Mouse (Mus musculus) liver, embryonic 14.5 days (tissue): ENCODE measurements around the gene Tas1r1. TPM values are rescaled to one million over a fixed set of nuclear protein-coding genes. Genes with fewer than 3 reads are reported as not detected.

ENCODE experiments used
- ATAC-seq: fragments of 200-750 bp; cut with Nextera tagmentation; 2 replicates; pipeline ENCODE4 v1.8.0; 2017; ENCODE audit warnings: moderate number of reproducible peaks, mild to moderate bottlenecking, moderate library complexity; ENCODE audit not compliant: insufficient read depth
- DNase-seq, 3 experiments: peaks; one replicate each; pipeline ENCODE4 v3.0.0-alpha.2; 2012 to 2013; ENCODE audit warnings: low read depth in 3 of 3, low spot score in 3 of 3
- H3K27ac ChIP-seq: fragments of 300-500 bp; sonication (generic); 2 replicates; pipeline ENCODE4 v1.5.1; 2014; ENCODE audit warnings: moderate library complexity, mild to moderate bottlenecking, control low read depth, inconsistent platforms
- H3K27me3 ChIP-seq: fragments of 300-500 bp; sonication (generic); 2 replicates; pipeline ENCODE4 v1.6.1; 2014; ENCODE audit warnings: mild to moderate bottlenecking, low read length, moderate library complexity; ENCODE audit not compliant: control insufficient read depth, insufficient read depth
- H3K36me3 ChIP-seq: fragments of 300-500 bp; sonication (generic); replicated peaks from 2 replicates; pipeline ENCODE4 v1.6.1; 2014; ENCODE audit warnings: low read depth; ENCODE audit not compliant: control insufficient read depth, insufficient read depth
- H3K4me1 ChIP-seq, 2 experiments: fragments of 200-500 bp in 1 of 2; fragments of 300-500 bp in 1 of 2; sonication (generic) in 1 of 2; replicated peaks; 2 replicates each; pipeline ENCODE4 v1.6.1; 2012 to 2014; ENCODE audit warnings: antibody characterized with exemption in 1 of 2, inconsistent platforms in 1 of 2, low read length in 1 of 2; ENCODE audit not compliant: control insufficient read depth in 2 of 2, insufficient read depth in 2 of 2
- H3K4me2 ChIP-seq: fragments of 300-500 bp; sonication (generic); 2 replicates; pipeline ENCODE4 v1.6.1; 2014; ENCODE audit warnings: low read depth, mild to moderate bottlenecking, control low read depth, moderate library complexity
- H3K4me3 ChIP-seq, 2 experiments: fragments of 200-500 bp in 1 of 2; fragments of 300-500 bp in 1 of 2; sonication (generic) in 1 of 2; 2 replicates each; pipeline ENCODE4 v1.5.1; 2012 to 2014; ENCODE audit warnings: low read depth in 2 of 2, low read length in 2 of 2, mild to moderate bottlenecking in 2 of 2, control low read depth in 1 of 2, inconsistent platforms in 1 of 2, moderate library complexity in 1 of 2; ENCODE audit not compliant: insufficient read depth in 1 of 2
- H3K9ac ChIP-seq: fragments of 300-500 bp; sonication (generic); replicated peaks from 2 replicates; pipeline ENCODE4 v1.6.1; 2014; ENCODE audit warnings: mild to moderate bottlenecking, control low read depth, moderate library complexity
- H3K9me3 ChIP-seq: fragments of 300-500 bp; sonication (generic); 2 replicates; pipeline ENCODE4 v1.6.1; 2016; ENCODE audit warnings: low read length, mixed read lengths; ENCODE audit not compliant: control insufficient read depth
- CTCF ChIP-seq: IDR thresholded peaks from 2 replicates; pipeline ENCODE4 v1.5.1; 2016; ENCODE audit warnings: antibody characterized with exemption, low read depth, control low read depth
- EP300 ChIP-seq: IDR thresholded peaks from 2 replicates; pipeline ENCODE4 v1.6.1; 2016; ENCODE audit warnings: antibody characterized with exemption, low read depth
- WGBS: fragments of 180-500 bp; shearing (Covaris S2); extraction: QIAGEN DNeasy Blood & Tissue Kit; methylation state at CpG from one replicate; pipeline ENCODE4 v1.1.7; 2014; ENCODE audit not compliant: insufficient replicate concordance; 5-methylcytosine and 5-hydroxymethylcytosine counted together
- polyA plus RNA-seq, 2 experiments: library from polyadenylated mRNA; depleted of rRNA in 1 of 2; stranded (reverse) in 1 of 2; unstranded in 1 of 2; fragments of >200 nt; fragmentation: Nextera tagmentation in 1 of 2; extraction: Ambion mirVana in 1 of 2; gene quantifications; 2 replicates each; pipeline versions ENCODE4 v1.2.1 to v1.2.3; 2012 to 2014

The Tas1r1 gene
- polyA plus RNA-seq (2012; rRNA removed) (0.03 and 0.06 TPM in 2 replicates), polyA plus RNA-seq (2014; fragmentation: Nextera tagmentation; extraction: Ambion mirVana) (not detected in 2 replicates)

- H3K27me3 ChIP-seq = no peaks in the 10 kb centered on the region
- H3K9me3 ChIP-seq = no peaks in the 10 kb centered on the region
- peaks cover 2 to 6% of the 10 kb centered on the region in 2 experiments; a peak in 3 of 4 replicates for H3K4me1 ChIP-seq
- peaks cover 24% of the 10 kb centered on the region for H3K36me3 ChIP-seq
- no peak within 1 kb of the TSS for H3K27ac ChIP-seq
- no peak for ATAC-seq
- 35% methylated on average over 10 of the region's 10 CpGs for WGBS
- peak within 1 kb of the TSS; percentile 67 for H3K9ac ChIP-seq
- peak within 1 kb of the TSS; percentile 75 for H3K4me2 ChIP-seq
- TF ChIP-seq EP300 = no peak
- no peak for TF ChIP-seq CTCF
- peak within 1 kb of the TSS; percentile 83 to 93 for H3K4me3 ChIP-seq
- DNase-seq = no peak
Observed at GRCm38 (mm10) chr4:152038225-152038984, at the start of gene Tas1r1. Gene Tas1r1 (minus strand): TSS chr4:152038568.

DNA sequence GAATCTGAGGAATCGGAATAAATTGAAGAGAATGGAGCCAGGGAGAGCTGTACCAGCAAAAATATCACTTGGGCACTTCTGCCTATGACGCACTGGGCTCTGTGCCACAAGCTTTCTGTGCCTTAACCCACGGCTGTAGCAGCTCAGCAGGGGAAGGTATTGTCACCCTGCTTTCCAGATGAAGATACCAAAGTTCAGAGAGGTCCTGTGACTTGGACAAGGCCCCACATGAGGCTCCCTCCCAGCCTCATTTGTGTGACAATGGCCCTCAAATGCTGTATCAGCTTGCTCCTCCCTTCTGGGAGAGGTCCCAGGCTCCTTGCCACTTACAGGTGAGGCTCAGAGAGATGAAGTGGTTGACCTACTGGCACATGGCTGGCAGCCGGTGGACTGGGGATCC is 49.8 kb upstream of the Tas1r1 start:
- 51% methylated on average over 4 of the region's 4 CpGs for WGBS
- Histone ChIP-seq H3K4me1 (peaks cover 31 to 33% of the 10 kb centered on the region in 2 experiments), H3K9me3 (no peaks in the 10 kb centered on the region), H3K27me3 (no peaks in the 10 kb centered on the region), H3K9ac (peak overlapping the region; percentile 62), H3K4me2 (peak overlapping the region; percentile 93), H3K36me3 (no peaks in the 10 kb centered on the region), H3K27ac (no peak overlapping the region), H3K4me3 (peak overlapping the region in 1 of 2 experiments; percentile 68; a peak in 2 of 4 replicates)
- no peak for ATAC-seq
- DNase-seq = no peak
- TF ChIP-seq EP300 (no peak), CTCF (no peak)

GRCm38 (mm10) chr4:152087211-152088081 is 49.1 kb upstream of the Tas1r1 start:
- Histone ChIP-seq H3K27ac (no peak overlapping the region), H3K36me3 (no peaks in the 10 kb centered on the region), H3K9ac (peak overlapping the region; percentile 62), H3K9me3 (no peaks in the 10 kb centered on the region), H3K4me2 (peak overlapping the region; percentile 93), H3K4me1 (peaks cover 26 to 28% of the 10 kb centered on the region in 2 experiments), H3K4me3 (peak overlapping the region; percentile 68 to 80), H3K27me3 (no peaks in the 10 kb centered on the region)
- TF ChIP-seq CTCF = no peak
- TF ChIP-seq EP300 = no peak
- DNase-seq = no peak
- ATAC-seq = no peak
- WGBS = 6% methylated on average over 12 of the region's 12 CpGs

DNA sequence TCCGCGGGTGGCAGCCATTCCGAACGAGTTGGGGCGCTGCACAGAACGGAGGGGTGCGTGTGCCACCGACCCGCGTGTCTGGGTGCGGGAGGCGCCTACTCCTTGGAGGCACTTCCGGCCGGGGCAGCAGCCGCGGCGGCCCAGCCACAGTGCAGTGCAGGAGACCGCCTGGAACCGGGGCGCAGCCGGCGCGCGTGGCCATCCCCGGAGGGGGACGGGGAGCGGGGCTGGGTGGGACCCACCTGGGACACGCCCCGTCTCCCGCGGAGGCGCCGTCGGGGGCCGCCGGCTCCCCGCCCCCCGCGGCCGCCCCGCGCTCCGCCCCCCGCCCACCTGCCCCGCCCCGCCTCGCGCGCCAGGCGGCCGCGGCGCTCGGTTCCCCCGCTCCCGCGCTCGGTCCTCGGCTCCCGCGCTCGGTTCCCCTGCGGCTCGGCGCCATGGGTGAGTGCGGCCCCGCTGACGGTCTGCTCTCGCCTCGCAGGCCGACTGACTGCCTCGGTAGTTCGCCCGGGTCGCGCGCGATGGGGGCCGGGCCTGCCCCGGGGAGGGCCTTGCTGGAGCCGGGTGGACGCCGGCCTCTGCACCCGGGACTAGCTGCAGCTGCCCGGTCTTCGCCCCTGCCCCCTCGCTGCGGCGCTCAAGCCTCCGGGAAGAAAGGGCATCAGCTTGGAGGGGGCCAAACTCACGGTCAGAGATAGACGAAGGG is 48.3 kb upstream of the Tas1r1 start:
- under 1% methylated on average over 64 of the region's 92 CpGs for WGBS
- peak in 2 of 3 experiments; percentile 34 to 38 for DNase-seq
- H3K4me3 ChIP-seq = peak overlapping the region; percentile 68 to 80
- TF ChIP-seq CTCF (no peak), EP300 (no peak)
- H3K27me3 ChIP-seq = no peaks in the 10 kb centered on the region
- peak overlapping the region; percentile 62 for H3K9ac ChIP-seq
- ATAC-seq = peak; percentile 85
- peak overlapping the region; percentile 29; the same call in 1 of the 2 replicates for H3K27ac ChIP-seq
- peak overlapping the region; percentile 93 for H3K4me2 ChIP-seq
- no peaks in the 10 kb centered on the region for H3K36me3 ChIP-seq
- H3K4me1 ChIP-seq = peaks cover 18 to 20% of the 10 kb centered on the region in 2 experiments
- no peaks in the 10 kb centered on the region for H3K9me3 ChIP-seq
